Mouse (Mus musculus): ENCODE data around the gene Slc9a2. TPM values are rescaled to one million over a fixed set of nuclear protein-coding genes. Genes with fewer than 3 reads are reported as not detected.

Gene Slc9a2
- polyA plus RNA-seq, 1 experiment from 2014 or later: 0.25 TPM

Other genes starting within 250 kb of the Slc9a2 start
- gene Il18r1, start 215.0 kb upstream of the Slc9a2 start, polyA plus RNA-seq (2015; fragmentation: Nextera tagmentation; extraction: Ambion mirVana): 3.0 and 3.3 TPM in 2 replicates
- gene Il18rap, start 165.2 kb upstream of the Slc9a2 start, polyA plus RNA-seq (2015; fragmentation: Nextera tagmentation; extraction: Ambion mirVana): 0.17 and 0.21 TPM in 2 replicates
- gene Slc9a4, start 100.5 kb upstream of the Slc9a2 start, polyA plus RNA-seq (2015; fragmentation: Nextera tagmentation; extraction: Ambion mirVana): not detected in 2 replicates
- gene Mfsd9, start 110.1 kb downstream of the Slc9a2 start, polyA plus RNA-seq (2015; fragmentation: Nextera tagmentation; extraction: Ambion mirVana): 2.9 and 3.3 TPM in 2 replicates
- 0.82 and 1.5 TPM in 2 replicates for gene Tmem182, start 125.0 kb downstream of the Slc9a2 start, polyA plus RNA-seq (2015; fragmentation: Nextera tagmentation; extraction: Ambion mirVana)